Mouse (Mus musculus): ENCODE measurements at regions not wholly inside any gene's neighbourhood (a gene's known extent, or its start where the extent isn't known, plus 50 kb on each side); places are given as distances from the start of the nearest gene placed in this dataset.
A peak's percentile ranks its signal among the peaks of the same experiment; 100 is the strongest.

- Histone ChIP-seq H3K27ac (replicated peaks) (no peak overlapping the region), H3K36me3 (replicated peaks) (no peaks in the 10 kb centered on the region), H3K9me3 (no peaks in the 10 kb centered on the region), H3K4me3 (no peak overlapping the region), H3K27me3 (replicated peaks; ENCODE audit: low read depth, poor library complexity, severe bottlenecking) (no peaks in the 10 kb centered on the region), H3K4me1 (peaks cover 4% of the 10 kb centered on the region)
- WGBS = 70% methylated on average over 5 of the region's 5 CpGs
- DNase-seq (ENCODE audit: low spot score) = no peak
These were observed 100.6 kb downstream of the Slc17a6 start for GRCm38 (mm10) chr7:51722420-51722819.

DNA sequence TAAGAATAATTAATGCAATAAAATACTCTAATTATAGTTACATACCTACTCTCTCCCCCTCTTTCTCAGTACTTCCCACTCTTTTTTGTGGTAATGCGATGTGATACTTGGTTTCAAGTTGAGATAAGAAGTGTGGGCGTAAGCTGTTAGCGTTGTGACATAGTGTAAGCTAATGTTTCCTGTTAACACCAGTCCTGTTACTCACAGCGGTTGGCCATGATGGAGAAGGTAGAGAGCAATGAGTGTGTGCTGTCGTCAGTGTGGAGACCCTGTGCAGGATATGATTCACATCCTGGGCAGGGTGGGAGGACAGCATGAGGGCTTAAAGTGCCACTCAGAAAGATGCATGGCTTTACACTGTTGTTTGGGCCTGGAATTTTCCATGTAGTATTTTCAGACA is 102.1 kb downstream of the Slc17a6 start:
- 80% methylated on average over 5 of the region's 5 CpGs for WGBS
- Histone ChIP-seq H3K27ac (replicated peaks) (no peak overlapping the region), H3K4me3 (no peak overlapping the region), H3K27me3 (replicated peaks; ENCODE audit: low read depth, poor library complexity, severe bottlenecking) (no peaks in the 10 kb centered on the region), H3K9me3 (no peaks in the 10 kb centered on the region), H3K4me1 (peaks cover 4% of the 10 kb centered on the region), H3K36me3 (replicated peaks) (no peaks in the 10 kb centered on the region)
- DNase-seq (ENCODE audit: low spot score) = no peak

GRCm38 (mm10) chr7:51736285-51736684 is 114.5 kb downstream of the Slc17a6 start:
- H3K4me3 ChIP-seq = no peak overlapping the region
- no peak for DNase-seq (ENCODE audit: low spot score)
- H3K4me1 ChIP-seq = no peaks in the 10 kb centered on the region
- no peaks in the 10 kb centered on the region for H3K36me3 ChIP-seq (replicated peaks)
- no peak overlapping the region for H3K27ac ChIP-seq (replicated peaks)
- H3K27me3 ChIP-seq (replicated peaks; ENCODE audit: low read depth, poor library complexity, severe bottlenecking) = no peaks in the 10 kb centered on the region
- no peaks in the 10 kb centered on the region for H3K9me3 ChIP-seq
- 62% methylated on average over 2 of the region's 2 CpGs for WGBS

DNA sequence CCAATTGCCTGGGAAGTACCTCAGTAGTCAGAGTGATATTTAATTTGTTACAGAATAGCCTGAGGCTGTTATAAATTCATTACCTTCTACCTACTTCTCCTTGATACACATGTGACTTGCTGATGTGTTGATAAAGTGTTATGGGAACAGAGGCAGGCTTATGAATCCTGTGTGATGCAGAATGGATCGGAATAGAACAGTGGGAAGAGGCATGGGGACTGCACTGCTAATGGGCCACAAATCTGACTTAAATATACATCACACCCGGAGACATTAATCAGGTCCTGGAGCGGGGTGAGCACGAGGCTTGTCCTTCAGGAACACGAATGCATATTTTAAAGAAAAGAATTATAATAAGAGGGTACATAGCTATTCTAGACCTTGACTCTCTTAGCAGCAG is 117.8 kb downstream of the Slc17a6 start:
- Histone ChIP-seq H3K27me3 (replicated peaks; ENCODE audit: low read depth, poor library complexity, severe bottlenecking) (no peaks in the 10 kb centered on the region), H3K36me3 (replicated peaks) (no peaks in the 10 kb centered on the region), H3K4me3 (no peak overlapping the region), H3K9me3 (no peaks in the 10 kb centered on the region), H3K27ac (replicated peaks) (no peak overlapping the region), H3K4me1 (no peaks in the 10 kb centered on the region)
- 86% methylated on average over 5 of the region's 5 CpGs for WGBS
- no peak for DNase-seq (ENCODE audit: low spot score)

- Histone ChIP-seq H3K36me3 (replicated peaks) (no peaks in the 10 kb centered on the region), H3K27me3 (replicated peaks; ENCODE audit: low read depth, poor library complexity, severe bottlenecking) (no peaks in the 10 kb centered on the region), H3K4me3 (no peak overlapping the region), H3K27ac (replicated peaks) (no peak overlapping the region), H3K4me1 (no peaks in the 10 kb centered on the region), H3K9me3 (no peaks in the 10 kb centered on the region)
- WGBS = 87% methylated on average over 5 of the region's 5 CpGs
- no peak for DNase-seq (ENCODE audit: low spot score)
These were observed 119.1 kb downstream of the Slc17a6 start for GRCm38 (mm10) chr7:51740928-51741327.

GRCm38 (mm10) chr7:51742720-51743119 is 119.1 kb upstream of the Gas2 start:
- 82% methylated on average over 2 of the region's 2 CpGs for WGBS

GRCm38 (mm10) chr7:51745598-51745997 is 116.2 kb upstream of the Gas2 start:
- Histone ChIP-seq H3K27ac (replicated peaks) (no peak overlapping the region), H3K36me3 (replicated peaks) (no peaks in the 10 kb centered on the region), H3K27me3 (replicated peaks; ENCODE audit: low read depth, poor library complexity, severe bottlenecking) (no peaks in the 10 kb centered on the region), H3K4me1 (no peaks in the 10 kb centered on the region), H3K9me3 (no peaks in the 10 kb centered on the region), H3K4me3 (no peak overlapping the region)
- no peak for DNase-seq (ENCODE audit: low spot score)
- WGBS = 91% methylated on average over 3 of the region's 3 CpGs

More at GRCm38 (mm10) chr7:51742720-51743119, 119.1 kb upstream of the Gas2 start:
- Histone ChIP-seq H3K36me3 (replicated peaks) (no peaks in the 10 kb centered on the region), H3K4me3 (no peak overlapping the region), H3K4me1 (no peaks in the 10 kb centered on the region), H3K27me3 (replicated peaks; ENCODE audit: low read depth, poor library complexity, severe bottlenecking) (no peaks in the 10 kb centered on the region), H3K9me3 (no peaks in the 10 kb centered on the region), H3K27ac (replicated peaks) (no peak overlapping the region)
- no peak for DNase-seq (ENCODE audit: low spot score)

DNA sequence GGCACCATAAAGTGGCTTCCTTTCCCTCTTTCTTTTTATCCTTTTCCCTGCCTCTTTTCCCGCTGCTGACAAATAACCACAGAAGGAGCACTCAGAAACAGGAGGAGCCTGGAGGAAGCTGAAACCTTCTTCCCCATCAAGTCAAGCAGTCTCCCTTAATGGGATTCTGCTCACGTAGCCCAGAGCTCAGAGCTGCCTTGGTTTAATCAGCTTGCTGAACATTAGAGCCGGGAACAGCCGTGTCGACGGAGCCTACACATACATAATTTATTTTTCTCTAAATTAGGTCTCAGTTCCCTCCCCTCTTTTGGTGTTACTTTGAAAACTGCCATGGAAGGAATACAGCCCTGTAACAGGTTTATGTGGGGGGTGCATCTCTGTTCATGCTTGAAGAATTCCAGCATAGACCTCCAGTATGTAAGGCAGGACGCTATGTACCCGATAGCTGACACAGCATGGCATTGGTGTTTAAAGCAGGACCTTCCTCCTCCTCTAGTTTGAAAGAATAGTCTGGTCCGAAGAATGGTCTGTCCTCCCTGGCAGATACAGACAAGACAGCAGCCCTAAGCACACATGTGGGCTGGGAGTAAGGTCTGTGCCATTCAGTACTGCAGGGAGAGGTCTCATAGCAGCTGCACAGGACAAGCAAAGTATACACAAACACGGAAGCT is 113.0 kb upstream of the Gas2 start:
- Histone ChIP-seq H3K27ac (replicated peaks) (no peak overlapping the region), H3K36me3 (replicated peaks) (no peaks in the 10 kb centered on the region), H3K27me3 (replicated peaks; ENCODE audit: low read depth, poor library complexity, severe bottlenecking) (no peaks in the 10 kb centered on the region), H3K9me3 (no peaks in the 10 kb centered on the region), H3K4me3 (no peak overlapping the region), H3K4me1 (no peaks in the 10 kb centered on the region)
- no peak for DNase-seq (ENCODE audit: low spot score)
- WGBS = 74% methylated on average over 10 of the region's 10 CpGs

DNA sequence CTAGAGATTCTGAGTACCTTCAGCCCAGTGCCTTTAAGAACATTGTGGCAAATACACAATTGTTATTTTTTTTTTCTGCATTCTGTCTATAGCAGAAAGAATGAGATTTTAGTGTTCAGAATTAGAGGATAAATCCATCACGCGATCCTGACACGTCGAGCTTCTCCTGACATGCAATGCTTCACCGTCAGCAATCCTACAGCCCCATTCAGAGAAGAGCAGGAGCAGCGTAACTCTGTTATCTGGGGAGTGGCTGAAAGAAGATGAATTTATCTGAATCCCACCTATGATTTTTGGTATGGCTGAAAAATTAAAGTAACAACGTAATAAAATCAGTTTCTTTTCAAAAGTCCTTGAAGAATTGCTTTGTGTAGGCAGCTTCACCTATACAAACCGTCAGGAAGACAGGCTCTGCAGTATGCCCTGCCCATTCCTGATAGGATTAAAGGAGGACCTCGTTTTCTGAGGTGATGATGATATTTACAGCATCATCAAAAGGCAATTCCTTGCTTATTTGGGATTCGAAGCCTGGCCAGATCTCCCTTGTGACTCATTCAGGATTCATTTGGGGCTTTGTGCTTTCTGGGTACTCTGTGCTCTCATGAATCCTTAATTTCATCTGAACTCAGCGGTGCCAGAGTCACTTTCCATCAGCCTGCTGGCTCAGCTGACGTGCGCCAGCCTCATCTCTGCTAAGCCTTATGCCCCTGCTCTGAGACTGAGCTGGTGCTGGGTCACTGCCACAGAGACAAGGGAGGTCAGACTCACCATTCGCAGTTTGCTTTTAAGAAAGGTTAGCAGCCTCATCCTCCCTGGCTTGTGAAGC is 112.3 kb upstream of the Gas2 start:
- H3K9me3 ChIP-seq = no peaks in the 10 kb centered on the region
- 78% methylated on average over 14 of the region's 14 CpGs for WGBS
- H3K27me3 ChIP-seq (replicated peaks; ENCODE audit: low read depth, poor library complexity, severe bottlenecking) = no peaks in the 10 kb centered on the region
- no peaks in the 10 kb centered on the region for H3K36me3 ChIP-seq (replicated peaks)
- no peak overlapping the region for H3K4me3 ChIP-seq
- H3K4me1 ChIP-seq = 0 out of 2 replicates have a peak, but pooled peaks cover 4% of the 10 kb centered on the region
- no peak overlapping the region for H3K27ac ChIP-seq (replicated peaks)
- no peak for DNase-seq (ENCODE audit: low spot score)

- 0 out of 2 replicates have a peak, but pooled peaks cover 4% of the 10 kb centered on the region for H3K4me1 ChIP-seq
- no peaks in the 10 kb centered on the region for H3K9me3 ChIP-seq
- no peaks in the 10 kb centered on the region for H3K27me3 ChIP-seq (replicated peaks; ENCODE audit: low read depth, poor library complexity, severe bottlenecking)
- DNase-seq (ENCODE audit: low spot score) = no peak
- H3K36me3 ChIP-seq (replicated peaks) = no peaks in the 10 kb centered on the region
- H3K27ac ChIP-seq (replicated peaks) = no peak overlapping the region
- WGBS = 85% methylated on average over 1 of the region's 1 CpGs
- no peak overlapping the region for H3K4me3 ChIP-seq
These were observed 111.5 kb upstream of the Gas2 start for GRCm38 (mm10) chr7:51750271-51750670.

- H3K9me3 ChIP-seq = no peaks in the 10 kb centered on the region
- H3K4me1 ChIP-seq = 0 out of 2 replicates have a peak, but pooled peaks cover 4% of the 10 kb centered on the region
- no peak overlapping the region for H3K4me3 ChIP-seq
- no peaks in the 10 kb centered on the region for H3K36me3 ChIP-seq (replicated peaks)
- no peak overlapping the region for H3K27ac ChIP-seq (replicated peaks)
- WGBS = 85% methylated on average over 11 of the region's 11 CpGs
- no peak for DNase-seq (ENCODE audit: low spot score)
- H3K27me3 ChIP-seq (replicated peaks; ENCODE audit: low read depth, poor library complexity, severe bottlenecking) = no peaks in the 10 kb centered on the region
These were observed 108.8 kb upstream of the Gas2 start for GRCm38 (mm10) chr7:51753062-51753461.

DNA sequence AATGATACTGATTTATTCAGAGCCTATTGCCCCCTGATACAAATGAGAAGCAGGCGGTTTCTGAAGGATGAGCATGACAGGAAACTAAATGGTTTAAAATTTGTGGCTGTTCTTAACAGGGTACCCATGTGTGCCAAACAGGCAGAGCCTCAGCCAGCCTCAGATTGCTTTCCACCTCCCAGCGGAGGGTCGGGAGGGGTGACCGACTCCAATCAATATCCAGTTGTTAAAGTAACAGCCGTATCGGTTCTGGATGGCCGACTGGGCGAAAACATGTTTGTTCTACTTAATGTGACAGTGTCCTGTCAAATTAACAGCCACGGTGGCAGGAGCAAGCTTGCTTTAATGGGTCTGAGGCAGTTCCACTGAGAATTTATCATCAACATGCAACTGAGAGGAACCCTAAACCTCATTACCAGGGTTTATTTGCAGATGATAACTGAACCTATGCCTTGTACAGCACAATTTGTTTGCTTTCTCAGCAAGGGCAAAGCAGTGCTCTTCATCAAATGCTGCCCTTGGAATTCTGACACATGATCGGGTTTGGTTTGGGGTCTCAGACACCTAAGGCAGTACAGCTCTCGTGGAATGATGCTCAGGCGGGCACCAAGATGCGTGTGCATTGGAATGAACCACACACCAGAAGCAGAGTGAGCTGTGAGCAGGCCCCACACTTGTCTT is 107.5 kb upstream of the Gas2 start:
- peak; percentile 16 for DNase-seq (ENCODE audit: low spot score)
- Histone ChIP-seq H3K4me1 (0 out of 2 replicates have a peak, but pooled peaks cover 4% of the 10 kb centered on the region), H3K4me3 (no peak overlapping the region), H3K27ac (replicated peaks) (no peak overlapping the region), H3K9me3 (no peaks in the 10 kb centered on the region), H3K36me3 (replicated peaks) (no peaks in the 10 kb centered on the region), H3K27me3 (replicated peaks; ENCODE audit: low read depth, poor library complexity, severe bottlenecking) (no peaks in the 10 kb centered on the region)
- 43% methylated on average over 13 of the region's 13 CpGs for WGBS
